Mouse (Mus musculus): Measurements from ENCODE around the gene Atxn1.

GRCm38 (mm10) chr13:45564946-45565345 is 399.9 kb downstream of the Atxn1 start:
- no peak for TF ChIP-seq POLR2A (IDR thresholded peaks at IDR 0.05; ENCODE audit: borderline replicate concordance, low read depth, low read length)
- TF ChIP-seq CTCF (IDR thresholded peaks at IDR 0.05; ENCODE audit: low read depth, low read length), result no peak
